Mouse (Mus musculus) adrenal gland, adult 2 months (tissue): ENCODE measurements around the gene Ccdc73. TPM values are rescaled to one million over a fixed set of nuclear protein-coding genes. Genes with fewer than 3 reads are reported as not detected.
"Not testable (repeated sequence)": the region's sequence is repeated elsewhere in the genome, so short reads cannot be mapped to it uniquely, and the experiment has no call there.

Experiments used
- DNase-seq: peaks from one replicate; pipeline ENCODE4 v3.0.0; 2021
- long read RNA-seq: library from polyadenylated mRNA; stranded (forward); transcript quantifications from one replicate; pipeline ENCODE4 v2.0.0, GENCODE M21; 2021
- polyA plus RNA-seq: library from polyadenylated mRNA; depleted of rRNA; stranded (reverse); fragments of >200 nt; gene quantifications from 2 replicates; pipeline ENCODE4 v1.2.3, GENCODE M21; 2012; rRNA removed
- total RNA-seq, 2 experiments: library from RNA; stranded (reverse); gene quantifications; 2 replicates each; pipeline ENCODE4 v1.2.3; 2021

The Ccdc73 gene
- total RNA-seq (1 to 10 TPM; 5.3 to 6.9 TPM), polyA plus RNA-seq (0.49 and 1.2 TPM in 2 replicates)
- long read RNA-seq, result 0 reads

GRCm38 (mm10) chr2:104867282-104867855 lies at the start of gene Ccdc73:
TSS of gene Ccdc73 (plus strand) at chr2:104867805.
- no peak for DNase-seq

DNA sequence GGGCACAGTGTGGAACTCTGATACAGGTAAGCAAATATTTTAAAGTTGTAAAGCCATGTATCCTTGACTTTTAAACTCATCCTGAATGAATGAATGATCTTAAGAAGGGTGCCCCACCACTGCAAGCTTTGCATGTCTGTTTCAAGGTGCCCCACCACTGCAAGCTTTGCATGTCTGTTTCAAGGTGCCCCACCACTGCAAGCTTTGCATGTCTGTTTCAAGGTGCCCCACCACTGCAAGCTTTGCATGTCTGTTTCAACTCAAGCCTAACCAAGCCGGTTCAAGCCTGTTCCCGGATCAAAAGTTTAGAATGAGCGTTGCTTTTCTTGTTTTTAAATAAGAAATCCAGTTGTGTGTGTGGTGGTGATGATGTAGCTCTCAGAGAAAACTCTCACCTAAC lies 48.8 kb upstream of the Ccdc73 start:
- not testable (repeated sequence) for DNase-seq

DNA sequence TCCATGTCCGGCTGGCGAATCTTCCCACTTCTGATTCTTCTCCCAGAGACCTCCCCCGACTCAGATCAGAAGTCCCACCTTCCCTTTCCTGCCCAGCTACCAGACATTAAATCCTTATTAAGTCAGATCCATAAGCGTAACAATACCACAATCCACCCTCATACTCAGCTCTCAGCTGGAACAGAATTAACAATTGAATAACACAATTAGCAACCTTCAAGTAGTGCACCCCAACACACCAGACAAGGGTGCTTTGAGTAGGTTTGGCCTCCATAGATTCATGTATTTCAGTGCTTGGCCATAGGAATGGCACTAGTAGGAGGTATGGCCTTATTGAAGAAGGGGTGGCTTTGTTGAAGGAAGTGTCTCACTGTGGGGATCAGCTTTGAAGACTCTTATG lies 41.4 kb upstream of the Ccdc73 start:
- DNase-seq, result no peak

DNA sequence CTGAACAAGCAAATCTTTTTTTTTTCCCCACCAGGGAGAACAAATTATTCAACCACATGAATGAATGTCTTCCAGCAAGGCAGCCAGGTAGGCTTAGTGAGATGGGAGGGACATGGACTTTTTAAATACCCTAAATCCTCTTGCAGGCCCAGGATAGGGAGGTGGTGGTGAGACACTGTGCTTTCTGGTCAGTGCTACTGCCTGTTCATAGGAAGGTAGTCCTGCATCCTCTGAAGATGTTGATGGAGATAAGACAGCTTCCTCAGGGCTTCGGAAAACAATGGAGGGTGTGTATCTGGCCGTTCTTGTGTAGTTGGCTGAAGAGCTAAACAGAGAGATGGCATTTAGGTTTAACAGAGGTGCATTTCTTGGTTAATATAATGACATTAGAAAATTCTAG lies 35.1 kb upstream of the Ccdc73 start:
- no peak for DNase-seq

DNA sequence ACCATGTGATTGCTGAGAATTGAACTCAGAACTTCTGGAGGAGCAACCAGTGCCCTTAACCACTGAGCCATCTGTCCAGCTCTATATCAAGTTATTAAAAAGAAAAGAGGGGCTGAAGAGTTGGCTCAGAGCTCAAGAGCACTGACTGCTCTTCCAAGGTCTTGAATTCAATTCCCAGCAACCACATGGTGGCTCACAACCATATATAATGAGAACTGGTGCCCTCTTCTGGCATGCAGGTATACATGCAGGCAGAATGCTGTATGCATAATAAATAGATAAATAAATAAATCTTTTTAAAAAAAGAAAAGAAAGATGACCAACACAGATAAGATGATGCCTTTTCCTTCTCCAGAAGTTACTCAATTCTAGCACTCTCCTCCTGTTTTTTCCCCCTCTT lies 26.6 kb upstream of the Ccdc73 start:
- no peak for DNase-seq

DNA sequence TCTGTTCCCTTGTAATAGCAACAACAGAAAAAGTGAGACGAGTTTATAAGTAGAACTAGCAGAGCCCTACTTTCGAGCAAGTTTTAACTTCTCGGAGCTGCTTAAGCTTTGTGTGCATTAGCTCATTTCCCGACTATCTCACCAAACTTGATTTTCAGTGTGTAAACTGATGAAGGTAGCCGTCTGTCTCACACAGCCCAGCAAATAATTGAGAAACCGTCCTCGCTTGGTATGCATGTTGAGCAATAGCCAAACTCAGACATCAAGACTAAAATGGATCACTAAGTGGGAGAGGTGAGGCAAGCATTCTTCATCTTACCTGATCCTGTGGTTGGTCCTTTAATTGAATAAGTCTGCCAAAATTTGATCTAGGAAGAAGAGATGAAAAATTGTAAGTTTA lies 25.9 kb upstream of the Ccdc73 start:
- no peak for DNase-seq

GRCm38 (mm10) chr2:104842559-104842958 lies 25.0 kb upstream of the Ccdc73 start:
- DNase-seq, result no peak

DNA sequence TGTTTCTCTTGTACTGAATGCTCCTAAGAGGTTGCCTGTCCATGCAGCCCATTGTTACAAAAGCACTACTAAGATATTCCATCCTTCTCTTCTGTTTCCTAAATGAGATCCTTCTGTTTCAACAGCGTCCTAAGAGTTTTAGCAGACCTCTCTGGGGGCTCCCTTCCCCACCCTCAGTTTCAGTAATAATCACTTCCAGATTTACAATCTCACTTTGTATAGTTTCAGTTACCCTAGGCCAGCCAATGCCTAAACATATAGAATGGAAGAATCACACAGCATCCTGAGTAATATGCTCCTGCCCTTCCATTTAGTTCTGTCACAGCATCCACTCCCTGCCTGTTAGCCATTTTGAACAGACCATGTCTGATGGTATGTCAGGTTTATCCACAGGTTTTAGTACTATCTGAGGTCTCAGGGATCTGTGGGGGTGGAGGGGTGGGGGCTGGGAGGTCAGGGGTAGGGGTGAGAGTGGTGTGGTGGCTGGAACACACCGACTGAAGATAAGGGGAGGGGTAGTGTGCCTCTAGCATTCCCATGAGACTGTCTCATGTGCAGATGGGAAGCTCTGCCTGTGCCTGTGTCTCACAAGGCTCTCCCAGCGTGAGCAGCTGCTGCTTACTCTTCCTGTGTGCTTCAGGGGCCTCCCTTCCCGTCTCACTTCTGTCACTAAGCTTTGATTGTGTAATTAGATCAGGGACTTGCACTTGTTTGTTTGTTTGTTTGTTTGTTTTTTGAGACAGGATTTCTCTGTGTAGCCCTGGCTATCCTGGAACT lies 20.8 kb upstream of the Ccdc73 start:
- no peak for DNase-seq

- DNase-seq, result peak; percentile 35
Measured at GRCm38 (mm10) chr2:104847645-104848044, 20.0 kb upstream of the Ccdc73 start.

GRCm38 (mm10) chr2:104848235-104849161 lies 19.1 kb upstream of the Ccdc73 start:
- no peak for DNase-seq

DNA sequence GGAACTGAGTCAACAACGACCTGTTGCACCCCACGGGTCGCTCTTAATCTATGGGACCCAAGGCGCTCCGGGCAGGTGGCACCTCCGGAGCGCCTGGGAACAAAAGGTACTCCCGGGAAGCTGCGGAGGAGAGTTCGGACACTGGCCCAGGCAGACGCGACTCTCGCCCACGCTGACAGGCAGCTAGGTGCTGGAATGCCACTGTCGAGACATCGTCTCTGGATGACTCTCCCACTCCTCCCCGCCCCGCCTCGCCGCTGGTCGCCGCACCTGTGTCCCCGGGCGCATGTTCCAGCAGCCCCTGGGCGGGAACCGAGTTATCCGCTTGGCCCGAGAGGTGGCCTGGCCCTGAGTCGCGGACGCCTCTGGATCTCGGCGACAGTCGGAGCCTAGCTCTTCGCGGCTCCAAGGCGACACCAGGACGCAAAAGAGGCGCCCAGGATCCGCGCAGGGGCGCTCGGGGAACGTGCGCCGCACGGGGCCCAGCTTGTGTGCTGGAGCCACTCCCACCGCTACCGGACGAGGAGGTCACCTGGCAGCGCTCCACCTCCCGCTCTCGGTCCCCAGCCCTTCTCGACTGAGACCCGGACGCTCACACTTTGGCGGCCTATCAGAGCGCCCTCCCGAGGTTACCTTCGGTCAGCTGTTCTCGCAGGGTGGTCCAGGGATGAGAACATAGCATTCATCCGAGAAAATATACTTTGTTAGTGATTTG lies 18.2 kb upstream of the Ccdc73 start, which contains the start of gene Prrg4:
Prrg4 (minus strand) TSS at position 601 of the 715 bp plus-strand sequence.
- DNase-seq, result peak; percentile 90

DNA sequence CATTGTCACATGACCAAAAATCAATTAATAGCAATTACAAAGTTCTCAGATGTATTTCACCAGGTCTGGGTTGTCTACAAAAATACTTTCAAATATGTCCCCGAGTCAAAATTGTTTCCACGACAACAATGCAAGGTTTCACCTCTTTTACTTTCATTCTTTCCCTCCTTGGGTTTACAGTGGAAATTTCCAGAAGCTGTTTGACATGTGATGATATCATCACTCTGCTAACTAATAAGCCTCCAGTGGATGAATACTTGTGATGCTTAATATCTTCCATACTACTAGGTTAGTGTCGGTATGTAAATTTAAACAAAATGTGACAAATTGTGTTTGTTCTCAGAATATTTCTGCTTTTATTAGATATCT lies 17.6 kb upstream of the Ccdc73 start:
- no peak for DNase-seq

DNA sequence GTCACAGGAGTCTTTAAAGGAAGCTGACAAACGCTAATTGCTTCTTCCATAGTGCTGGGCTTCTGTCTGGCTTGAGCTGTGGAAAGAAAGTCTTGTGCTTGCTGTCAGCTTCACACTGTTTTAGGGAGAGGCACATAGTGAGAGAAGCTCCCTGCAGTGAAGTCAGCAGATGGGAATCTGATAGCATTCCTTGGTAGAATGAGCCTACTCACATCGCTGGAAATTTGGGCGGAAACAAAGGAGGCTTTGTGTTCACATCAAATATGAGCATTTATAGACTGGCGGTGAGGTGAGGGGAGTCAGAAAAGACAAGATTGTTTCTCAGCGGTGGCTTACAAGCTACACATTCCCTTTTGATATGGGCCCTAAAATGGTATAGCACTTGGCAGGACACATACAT lies 15.9 kb upstream of the Ccdc73 start:
- no peak for DNase-seq

- DNase-seq, result no peak
Measured at GRCm38 (mm10) chr2:104852546-104852945, 15.1 kb upstream of the Ccdc73 start.

GRCm38 (mm10) chr2:104854836-104855235 lies 12.8 kb upstream of the Ccdc73 start:
- DNase-seq, result no peak

GRCm38 (mm10) chr2:104855732-104856131 lies 11.9 kb upstream of the Ccdc73 start:
- peak; percentile 60 for DNase-seq

GRCm38 (mm10) chr2:104856218-104856617 lies 11.4 kb upstream of the Ccdc73 start:
- DNase-seq, result no peak

DNA sequence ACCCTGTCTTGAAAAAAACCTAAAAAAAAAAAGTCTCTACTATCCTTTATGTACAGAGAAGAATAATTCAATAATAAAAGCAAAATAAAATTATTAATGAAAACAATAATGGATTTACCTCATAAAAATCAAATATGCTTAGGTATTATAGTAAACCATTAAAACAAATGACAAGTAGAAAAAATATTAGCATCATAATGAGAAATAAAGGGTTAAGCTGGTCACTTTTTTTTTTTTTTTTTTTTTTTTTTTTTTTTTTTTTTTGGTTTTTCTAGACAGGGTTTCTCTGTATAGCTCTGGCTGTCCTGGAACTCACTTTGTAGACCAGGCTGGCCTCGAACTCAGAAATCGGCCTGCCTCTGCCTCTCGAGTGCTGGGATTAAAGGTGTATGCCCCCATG lies 9.5 kb upstream of the Ccdc73 start:
- DNase-seq, result not testable (repeated sequence)

- no peak for DNase-seq
Measured at GRCm38 (mm10) chr2:104859060-104859459, 8.5 kb upstream of the Ccdc73 start.

DNA sequence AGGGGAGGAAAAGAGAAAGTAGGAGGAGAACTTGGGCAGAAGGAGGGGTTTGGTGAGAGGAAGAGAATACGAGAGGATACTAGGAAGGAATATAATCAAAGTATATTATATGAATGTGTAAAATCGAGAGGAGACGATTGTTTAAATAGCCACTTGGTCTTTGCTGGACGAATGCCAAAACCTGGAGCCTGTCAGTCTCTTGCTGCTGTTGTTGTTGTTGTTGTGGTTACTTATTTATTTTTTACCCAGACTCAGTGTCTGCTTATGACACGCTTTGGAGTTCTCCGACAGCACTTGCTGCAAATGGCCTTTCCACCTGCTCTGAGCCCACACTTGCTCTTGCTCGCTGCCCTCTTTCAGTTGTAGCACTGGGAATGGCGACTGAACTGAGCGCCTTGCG lies 7.2 kb upstream of the Ccdc73 start:
- no peak for DNase-seq

GRCm38 (mm10) chr2:104864176-104864860 lies 3.3 kb upstream of the Ccdc73 start:
- peak; percentile 72 for DNase-seq
